Mouse (Mus musculus): ENCODE results near the gene Dst.
"Not testable (repeated sequence)": the region's sequence is repeated elsewhere in the genome, so short reads cannot be mapped to it uniquely, and the experiment has no call there.

DNA sequence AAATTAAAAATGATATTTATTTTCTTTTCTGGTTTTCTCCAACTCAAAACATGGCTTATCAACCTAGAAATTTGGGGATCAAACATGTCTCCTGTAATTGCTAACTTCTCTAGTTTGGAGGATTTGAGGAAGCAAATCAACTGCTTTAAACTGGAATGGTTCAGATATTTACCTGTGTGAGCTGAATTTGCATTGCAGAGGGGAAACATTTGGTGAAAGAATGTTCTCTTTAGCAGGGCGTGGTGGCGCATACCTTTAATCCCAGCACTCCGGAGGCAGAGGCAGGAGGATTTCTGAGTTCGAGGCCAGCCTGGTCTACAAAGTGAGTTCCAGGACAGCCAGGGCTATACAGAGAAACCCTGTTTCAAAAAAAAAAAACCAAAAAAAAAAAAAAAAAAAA, 158.4 kb downstream of the Dst start:
- TF ChIP-seq TCF12 (IDR thresholded peaks at IDR 0.05; ENCODE audit: insufficient read depth, poor library complexity, severe bottlenecking); POLR2A (IDR thresholded peaks at IDR 0.05; ENCODE audit: insufficient read length, low read depth); E2F4 (IDR thresholded peaks at IDR 0.05; ENCODE audit: insufficient read depth); CEBPB (IDR thresholded peaks at IDR 0.05; ENCODE audit: insufficient read depth, poor library complexity, severe bottlenecking); TCF3 (IDR thresholded peaks at IDR 0.05; ENCODE audit: insufficient read length, low read depth); MAX (IDR thresholded peaks at IDR 0.05; ENCODE audit: low read depth); MYOG (IDR thresholded peaks at IDR 0.05; ENCODE audit: control insufficient read depth in 1 of 3, insufficient read depth in 1 of 3, insufficient read length in 2 of 3, low read depth in 2 of 3); USF1 (IDR thresholded peaks at IDR 0.05; ENCODE audit: low read depth); POLR2AphosphoS2 (IDR thresholded peaks at IDR 0.05; ENCODE audit: insufficient read length, low read depth); SRF (IDR thresholded peaks at IDR 0.05; ENCODE audit: control insufficient read depth, insufficient read length, low read depth); MYOD1 (IDR thresholded peaks at IDR 0.05; ENCODE audit: control insufficient read depth in 1 of 3, insufficient read length in 2 of 3, low read depth in 2 of 3): not testable (repeated sequence)

Measured in myocyte (in vitro differentiated cells).